Mouse (Mus musculus) hindbrain, embryonic 14.5 days (tissue): Measurements from ENCODE around the gene Snta1. TPM values are rescaled to one million over a fixed set of nuclear protein-coding genes. Genes with fewer than 3 reads are reported as not detected.

Experiments
- ATAC-seq: fragments of 200-750 bp; cut with Nextera tagmentation; 2 replicates; pipeline ENCODE4 v1.8.0; 2017; ENCODE audit warnings: moderate number of reproducible peaks, mild to moderate bottlenecking, moderate TSS enrichment, moderate library complexity; ENCODE audit not compliant: low FRiP score
- DNase-seq: peaks from one replicate; pipeline ENCODE4 v3.0.0-alpha.2; 2015; ENCODE audit warnings: low spot score
- H3K27ac ChIP-seq: fragments of 300-500 bp; sonication (generic); 2 replicates; pipeline ENCODE4 v1.5.1; 2014; ENCODE audit warnings: mild to moderate bottlenecking, moderate library complexity
- H3K27me3 ChIP-seq: fragments of 300-500 bp; sonication (generic); 2 replicates; pipeline ENCODE4 v1.6.1; 2014; ENCODE audit warnings: mild to moderate bottlenecking, low read length, mixed read lengths; ENCODE audit not compliant: control insufficient read depth, insufficient read depth
- H3K36me3 ChIP-seq: fragments of 300-500 bp; sonication (generic); replicated peaks from 2 replicates; pipeline ENCODE4 v1.6.1; 2014; ENCODE audit not compliant: control insufficient read depth, insufficient read depth
- H3K4me1 ChIP-seq: fragments of 300-500 bp; sonication (generic); replicated peaks from 2 replicates; pipeline ENCODE4 v1.6.1; 2014; ENCODE audit warnings: antibody characterized with exemption, low read length, mixed read lengths; ENCODE audit not compliant: control insufficient read depth, insufficient read depth
- H3K4me2 ChIP-seq: fragments of 300-500 bp; sonication (generic); replicated peaks from 2 replicates; pipeline ENCODE4 v1.6.1; 2014; ENCODE audit warnings: mild to moderate bottlenecking, moderate library complexity
- H3K4me3 ChIP-seq: fragments of 300-500 bp; sonication (generic); replicated peaks from 2 replicates; pipeline ENCODE4 v1.5.1; 2014; ENCODE audit warnings: mild to moderate bottlenecking, low read length
- H3K9ac ChIP-seq: fragments of 300-500 bp; sonication (generic); 2 replicates; pipeline ENCODE4 v1.6.1; 2014
- H3K9me3 ChIP-seq: fragments of 300-500 bp; sonication (generic); 2 replicates; pipeline ENCODE4 v1.6.1; 2016; ENCODE audit warnings: low read length; ENCODE audit not compliant: control insufficient read depth
- WGBS: fragments of 180-500 bp; shearing (Covaris S2); extraction: QIAGEN DNeasy Blood & Tissue Kit; methylation state at CpG from one replicate; pipeline ENCODE4 v1.1.7; 2014; 5-methylcytosine and 5-hydroxymethylcytosine counted together
- polyA plus RNA-seq: library from polyadenylated mRNA; unstranded; fragments of >200 nt; fragmentation: Nextera tagmentation; extraction: Ambion mirVana; gene quantifications from 2 replicates; pipeline ENCODE4 v1.2.1, GENCODE M21; 2014

Snta1 gene
- polyA plus RNA-seq, 1 experiment from 2014 or later, result 7.1 TPM

GRCm38 (mm10) chr2:154412018-154412666, 4.2 kb upstream of the Snta1 start:
- no peaks in the 10 kb centered on the region for H3K36me3 ChIP-seq
- H3K4me2 ChIP-seq, result no peak overlapping the region
- no peaks in the 10 kb centered on the region for H3K9me3 ChIP-seq
- H3K9ac ChIP-seq, result no peak overlapping the region
- 68% methylated on average over 7 of the region's 7 CpGs for WGBS
- no peaks in the 10 kb centered on the region; the same call in 1 of the 2 replicates for H3K4me1 ChIP-seq
- H3K4me3 ChIP-seq, result no peak overlapping the region
- ATAC-seq (no peak), DNase-seq (peak; percentile 87)
- no peak overlapping the region for H3K27ac ChIP-seq
- no peaks in the 10 kb centered on the region for H3K27me3 ChIP-seq

GRCm38 (mm10) chr2:154410355-154410754, 2.5 kb upstream of the Snta1 start:
- no peak overlapping the region for H3K4me3 ChIP-seq
- no peaks in the 10 kb centered on the region for H3K27me3 ChIP-seq
- no peak overlapping the region for H3K4me2 ChIP-seq
- H3K4me1 ChIP-seq, result no peaks in the 10 kb centered on the region; the same call in 1 of the 2 replicates
- no peak overlapping the region for H3K27ac ChIP-seq
- H3K36me3 ChIP-seq, result no peaks in the 10 kb centered on the region
- no peak for ATAC-seq
- H3K9me3 ChIP-seq, result no peaks in the 10 kb centered on the region
- peak; percentile 57 for DNase-seq
- 64% methylated on average over 2 of the region's 2 CpGs for WGBS
- no peak overlapping the region for H3K9ac ChIP-seq

GRCm38 (mm10) chr2:154407063-154407642, 746 bp downstream of the Snta1 start:
- Histone ChIP-seq H3K4me2 (peak overlapping the region; percentile 59), H3K27me3 (no peaks in the 10 kb centered on the region), H3K9ac (peak overlapping the region; percentile 65), H3K36me3 (no peaks in the 10 kb centered on the region), H3K27ac (no peak overlapping the region), H3K9me3 (no peaks in the 10 kb centered on the region), H3K4me3 (peak overlapping the region; percentile 67), H3K4me1 (no peaks in the 10 kb centered on the region; the same call in 1 of the 2 replicates)
- WGBS, result 33% methylated on average over 11 of the region's 11 CpGs
- DNase-seq, result no peak
- no peak for ATAC-seq

- WGBS, result 53% methylated on average over 5 of the region's 5 CpGs
- ATAC-seq (no peak), DNase-seq (no peak)
- Histone ChIP-seq H3K27ac (no peak overlapping the region), H3K4me3 (no peak overlapping the region), H3K27me3 (no peaks in the 10 kb centered on the region), H3K9me3 (no peaks in the 10 kb centered on the region), H3K4me2 (no peak overlapping the region), H3K4me1 (no peaks in the 10 kb centered on the region; the same call in 1 of the 2 replicates), H3K9ac (no peak overlapping the region), H3K36me3 (no peaks in the 10 kb centered on the region)
Observed at GRCm38 (mm10) chr2:154405447-154405994, 2.4 kb downstream of the Snta1 start.

GRCm38 (mm10) chr2:154402811-154403210, 5.1 kb downstream of the Snta1 start:
- H3K4me2 ChIP-seq, result no peak overlapping the region

GRCm38 (mm10) chr2:154401976-154402375, 5.9 kb downstream of the Snta1 start:
- Histone ChIP-seq H3K4me1 (peaks cover 6% of the 10 kb centered on the region; the same call in 1 of the 2 replicates), H3K27ac (no peak overlapping the region), H3K4me2 (no peak overlapping the region), H3K9ac (no peak overlapping the region), H3K36me3 (no peaks in the 10 kb centered on the region), H3K4me3 (no peak overlapping the region), H3K27me3 (no peaks in the 10 kb centered on the region), H3K9me3 (no peaks in the 10 kb centered on the region)
- 65% methylated on average over 1 of the region's 1 CpGs for WGBS
- no peak for DNase-seq
- ATAC-seq, result no peak

More at GRCm38 (mm10) chr2:154402811-154403210, 5.1 kb downstream of the Snta1 start:
- no peaks in the 10 kb centered on the region for H3K27me3 ChIP-seq
- WGBS, result 34% methylated on average over 7 of the region's 7 CpGs
- no peak overlapping the region for H3K4me3 ChIP-seq
- H3K4me1 ChIP-seq, result peaks cover 6% of the 10 kb centered on the region; the same call in 1 of the 2 replicates
- ATAC-seq, result no peak
- H3K27ac ChIP-seq, result 0 out of 2 replicates have a peak overlapping the region, but pooled peaks have one; percentile 0
- no peaks in the 10 kb centered on the region for H3K36me3 ChIP-seq
- H3K9me3 ChIP-seq, result no peaks in the 10 kb centered on the region
- peak; percentile 70 for DNase-seq
- no peak overlapping the region for H3K9ac ChIP-seq

GRCm38 (mm10) chr2:154399325-154399724, 8.6 kb downstream of the Snta1 start:
- ATAC-seq (peak; percentile 73; the same call in 1 of the 2 replicates), DNase-seq (peak; percentile 38)
- Histone ChIP-seq H3K4me3 (no peak overlapping the region), H3K27ac (peak overlapping the region; percentile 67), H3K36me3 (no peaks in the 10 kb centered on the region), H3K9me3 (no peaks in the 10 kb centered on the region), H3K4me1 (peaks cover 6% of the 10 kb centered on the region; the same call in 1 of the 2 replicates), H3K27me3 (no peaks in the 10 kb centered on the region), H3K4me2 (no peak overlapping the region), H3K9ac (no peak overlapping the region)
- 59% methylated on average over 2 of the region's 2 CpGs for WGBS

GRCm38 (mm10) chr2:154398267-154398666, 9.6 kb downstream of the Snta1 start:
- no peak for ATAC-seq
- no peaks in the 10 kb centered on the region for H3K27me3 ChIP-seq
- no peak overlapping the region for H3K4me3 ChIP-seq
- H3K9me3 ChIP-seq, result no peaks in the 10 kb centered on the region
- no peak overlapping the region for H3K27ac ChIP-seq
- H3K9ac ChIP-seq, result no peak overlapping the region
- no peak for DNase-seq
- peaks cover 6% of the 10 kb centered on the region; the same call in 1 of the 2 replicates for H3K4me1 ChIP-seq
- no peak overlapping the region for H3K4me2 ChIP-seq
- no peaks in the 10 kb centered on the region for H3K36me3 ChIP-seq
- 83% methylated on average over 7 of the region's 7 CpGs for WGBS

GRCm38 (mm10) chr2:154396529-154396928, 11.4 kb downstream of the Snta1 start:
- 95% methylated on average over 2 of the region's 2 CpGs for WGBS
- Histone ChIP-seq H3K36me3 (no peaks in the 10 kb centered on the region), H3K4me1 (0 out of 2 replicates have a peak, but pooled peaks cover 6% of the 10 kb centered on the region), H3K27me3 (no peaks in the 10 kb centered on the region), H3K9ac (no peak overlapping the region), H3K4me3 (no peak overlapping the region), H3K27ac (no peak overlapping the region), H3K4me2 (no peak overlapping the region), H3K9me3 (no peaks in the 10 kb centered on the region)
- no peak for DNase-seq
- ATAC-seq, result no peak
